Mouse (Mus musculus): ENCODE results near the gene Iqcj.
A peak's percentile ranks its signal among the peaks of the same experiment; 100 is the strongest.

Gene Iqcj

GRCm38 (mm10) chr3:67954459-67955065 lies 62.5 kb downstream of the Iqcj start:
- DNase-seq (ENCODE audit: low spot score), result no peak

GRCm38 (mm10) chr3:67959672-67960071 lies 67.7 kb downstream of the Iqcj start:
- DNase-seq (ENCODE audit: low spot score), result no peak

GRCm38 (mm10) chr3:67960133-67960532 lies 68.1 kb downstream of the Iqcj start:
- no peak for DNase-seq (ENCODE audit: low spot score)

GRCm38 (mm10) chr3:67960727-67961126 lies 68.7 kb downstream of the Iqcj start:
- no peak for DNase-seq (ENCODE audit: low spot score)

GRCm38 (mm10) chr3:67961934-67962639 lies 70.1 kb downstream of the Iqcj start:
- DNase-seq (ENCODE audit: low spot score), result no peak

GRCm38 (mm10) chr3:67974340-67974998 lies 82.4 kb downstream of the Iqcj start:
- no peak for DNase-seq (ENCODE audit: low spot score)

- DNase-seq (ENCODE audit: low spot score), result no peak
Observed at GRCm38 (mm10) chr3:67980006-67980405, 88.0 kb downstream of the Iqcj start.

GRCm38 (mm10) chr3:67983329-67983728 lies 91.3 kb downstream of the Iqcj start:
- no peak for DNase-seq (ENCODE audit: low spot score)

- DNase-seq (ENCODE audit: low spot score), result no peak
Observed at GRCm38 (mm10) chr3:68002415-68002814, 110.4 kb downstream of the Iqcj start.

GRCm38 (mm10) chr3:68012342-68012741 lies 120.3 kb downstream of the Iqcj start:
- no peak for DNase-seq (ENCODE audit: low spot score)

- DNase-seq (ENCODE audit: low spot score), result no peak
Observed at GRCm38 (mm10) chr3:68015786-68016185, 123.8 kb downstream of the Iqcj start.

GRCm38 (mm10) chr3:68019401-68019800 lies 127.4 kb downstream of the Iqcj start:
- no peak for DNase-seq (ENCODE audit: low spot score)

GRCm38 (mm10) chr3:68036097-68036496 lies 144.1 kb downstream of the Iqcj start:
- DNase-seq (ENCODE audit: low spot score), result no peak

- no peak for DNase-seq (ENCODE audit: low spot score)
Observed at GRCm38 (mm10) chr3:68042951-68043350, 150.9 kb downstream of the Iqcj start.

GRCm38 (mm10) chr3:68045475-68046416 lies 153.7 kb downstream of the Iqcj start:
- peak; percentile 8 for DNase-seq (ENCODE audit: low spot score)

- DNase-seq (ENCODE audit: low spot score), result no peak
Observed at GRCm38 (mm10) chr3:68053538-68053937, 161.5 kb downstream of the Iqcj start.

- DNase-seq (ENCODE audit: low spot score), result no peak
Observed at GRCm38 (mm10) chr3:68055071-68055470, 163.1 kb downstream of the Iqcj start.

GRCm38 (mm10) chr3:68056373-68057275 lies 164.6 kb downstream of the Iqcj start:
- peak; percentile 80 for DNase-seq (ENCODE audit: low spot score)

GRCm38 (mm10) chr3:68059162-68059800 lies 167.3 kb downstream of the Iqcj start:
- DNase-seq (ENCODE audit: low spot score), result no peak

GRCm38 (mm10) chr3:68064731-68065130 lies 172.7 kb downstream of the Iqcj start, which contains the start of gene Schip1:
TSS of gene Schip1 (plus strand) at chr3:68064802.
- peak; percentile 49 for DNase-seq (ENCODE audit: low spot score)

Measured in urinary bladder, postnatal 14 days (tissue).